Comparison of ENCODE assay signal across 8 mouse cellular contexts in genomic region chr17:47628851-47629676, GRCm38 (mm10). TPM values are rescaled to one million over a fixed set of nuclear protein-coding genes. Genes with fewer than 3 reads are reported as not detected.
DNase-seq lines count a peak whose midpoint lies in the region; ATAC-seq and TF ChIP-seq lines count a peak whose summit lies in the region.

No protein-coding gene starts in this region.

- peak; percentile 32; the same call in 1 of the 2 replicates for TF ChIP-seq POLR2A in testis, adult 2 months (IDR thresholded peaks at IDR 0.05; ENCODE audit: control insufficient read depth, low read depth, low read length)

- peak; percentile 94 for ATAC-seq in forebrain, embryonic 11.5 days (replicated peaks; ENCODE audit: low FRiP score)
- peak; percentile 95 for ATAC-seq in heart, postnatal 0 days (ENCODE audit: insufficient read depth, low read depth)
- ATAC-seq in liver, embryonic 16.5 days (ENCODE audit: low read depth) = peak; percentile 89
- peak; percentile 96 for ATAC-seq in neural tube, embryonic 13.5 days (ENCODE audit: low read depth)

- H3K27ac ChIP-seq in forebrain, embryonic 11.5 days (ENCODE audit: low read depth, low read length) = peak overlapping the region; percentile 94
- H3K27ac ChIP-seq in heart, postnatal 0 days (ENCODE audit: low read depth) = peak overlapping the region; percentile 88
- H3K27ac ChIP-seq in liver, embryonic 16.5 days (ENCODE audit: low read length) = peak overlapping the region; percentile 94
- peak overlapping the region; percentile 95 for H3K27ac ChIP-seq in neural tube, embryonic 13.5 days (replicated peaks)
- peak overlapping the region; percentile 96 for H3K27ac ChIP-seq in testis, adult 2 months (ENCODE audit: control insufficient read depth, insufficient read depth, low read depth, low read length)

- H3K9ac ChIP-seq in forebrain, embryonic 11.5 days (ENCODE audit: low read length) = peak overlapping the region; percentile 81
- peak overlapping the region; percentile 59 for H3K9ac ChIP-seq in heart, postnatal 0 days (replicated peaks; ENCODE audit: low read depth, low read length)
- H3K9ac ChIP-seq in liver, embryonic 16.5 days (ENCODE audit: low read depth, low read length) = peak overlapping the region; percentile 88
- peak overlapping the region; percentile 83 for H3K9ac ChIP-seq in neural tube, embryonic 13.5 days

- no peaks in the 10 kb centered on the region for H3K27me3 ChIP-seq in forebrain, embryonic 11.5 days (ENCODE audit: control insufficient read depth, insufficient read depth, low read length)
- no peaks in the 10 kb centered on the region for H3K27me3 ChIP-seq in heart, postnatal 0 days (ENCODE audit: control insufficient read depth, insufficient read depth, low read length)
- H3K27me3 ChIP-seq in liver, embryonic 16.5 days (ENCODE audit: control insufficient read depth, insufficient read depth, low read depth, low read length) = no peaks in the 10 kb centered on the region
- H3K27me3 ChIP-seq in neural tube, embryonic 13.5 days = no peaks in the 10 kb centered on the region
- no peaks in the 10 kb centered on the region for H3K27me3 ChIP-seq in testis, adult 2 months (ENCODE audit: control insufficient read depth, insufficient read depth, low read length)

- peak overlapping the region; percentile 59 for H3K4me3 ChIP-seq in forebrain, embryonic 11.5 days (ENCODE audit: low read depth, low read length)
- peak overlapping the region; percentile 90 for H3K4me3 ChIP-seq in heart, postnatal 0 days (ENCODE audit: low read depth, low read length)
- peak overlapping the region; percentile 82 for H3K4me3 ChIP-seq in liver, embryonic 16.5 days (ENCODE audit: low read depth, low read length)
- H3K4me3 ChIP-seq in neural tube, embryonic 13.5 days = peak overlapping the region; percentile 60
- peak overlapping the region; percentile 97 for H3K4me3 ChIP-seq in testis, adult 2 months (ENCODE audit: control insufficient read depth, low read depth, low read length)

- peak overlapping the region; percentile 93 for H3K4me2 ChIP-seq in forebrain, embryonic 11.5 days (ENCODE audit: low read depth, low read length, severe bottlenecking)
- H3K4me2 ChIP-seq in heart, postnatal 0 days (ENCODE audit: low read depth, low read length) = peak overlapping the region; percentile 98
- H3K4me2 ChIP-seq in liver, embryonic 16.5 days (ENCODE audit: low read depth, low read length) = peak overlapping the region; percentile 100
- H3K4me2 ChIP-seq in neural tube, embryonic 13.5 days = peak overlapping the region; percentile 77

- H3K4me1 ChIP-seq in forebrain, embryonic 11.5 days (replicated peaks; ENCODE audit: control insufficient read depth, insufficient read depth, low read length) = peaks cover 4% of the 10 kb centered on the region; the same call in 1 of the 2 replicates
- peaks cover 3% of the 10 kb centered on the region; the same call in 1 of the 2 replicates for H3K4me1 ChIP-seq in heart, postnatal 0 days (ENCODE audit: control insufficient read depth, insufficient read depth)
- peaks cover 29% of the 10 kb centered on the region for H3K4me1 ChIP-seq in liver, embryonic 16.5 days (ENCODE audit: control insufficient read depth, low read depth, low read length)
- H3K4me1 ChIP-seq in neural tube, embryonic 13.5 days (replicated peaks) = peaks cover 44% of the 10 kb centered on the region
- peaks cover 8% of the 10 kb centered on the region for H3K4me1 ChIP-seq in testis, adult 2 months (ENCODE audit: control insufficient read depth, insufficient read depth, low read length)

- under 1% methylated on average over 62 of the region's 63 CpGs for WGBS in forebrain, embryonic 11.5 days
- under 1% methylated on average over 62 of the region's 63 CpGs for WGBS in heart, postnatal 0 days
- under 1% methylated on average over 63 of the region's 63 CpGs for WGBS in liver, embryonic 16.5 days (ENCODE audit: insufficient replicate concordance)
- under 1% methylated on average over 63 of the region's 63 CpGs for WGBS in neural tube, embryonic 13.5 days

- DNase-seq in CD8-positive naive resting alpha-beta T cell, adult 2 months (ENCODE audit: low read depth in 2 of 2, low spot score in 2 of 2) = peak; percentile 88 to 93
- peak; percentile 89 for DNase-seq in c-Kit-positive CD71-negative TER-119-negative erythroid progenitor cells, embryonic 14.5 days (ENCODE audit: low read depth)
- DNase-seq in forebrain, embryonic 11.5 days (ENCODE audit: low spot score) = peak; percentile 98
- DNase-seq in heart, postnatal 0 days (ENCODE audit: low spot score) = peak; percentile 95
- peak; percentile 97 to 98 for DNase-seq in kidney, postnatal 4 days

- no peak for TF ChIP-seq EP300 in heart, postnatal 0 days (IDR thresholded peaks at IDR 0.05; ENCODE audit: low read depth)

- no peaks in the 10 kb centered on the region; the same call in 1 of the 2 replicates for H3K36me3 ChIP-seq in forebrain, embryonic 11.5 days (ENCODE audit: control insufficient read depth, insufficient read depth, low read length)
- H3K36me3 ChIP-seq in heart, postnatal 0 days (replicated peaks; ENCODE audit: control insufficient read depth, insufficient read depth, low read length) = peaks cover 18% of the 10 kb centered on the region
- H3K36me3 ChIP-seq in liver, embryonic 16.5 days (ENCODE audit: control insufficient read depth, insufficient read depth) = peaks cover 16% of the 10 kb centered on the region
- H3K36me3 ChIP-seq in neural tube, embryonic 13.5 days = peaks cover 14% of the 10 kb centered on the region
- H3K36me3 ChIP-seq in testis, adult 2 months (ENCODE audit: control insufficient read depth, insufficient read depth, low read length) = no peaks in the 10 kb centered on the region

- no peaks in the 10 kb centered on the region for H3K9me3 ChIP-seq in forebrain, embryonic 11.5 days (ENCODE audit: control insufficient read depth, low read length)
- H3K9me3 ChIP-seq in heart, postnatal 0 days (replicated peaks; ENCODE audit: control insufficient read depth, low read length) = no peaks in the 10 kb centered on the region
- H3K9me3 ChIP-seq in liver, embryonic 16.5 days (replicated peaks; ENCODE audit: control insufficient read depth, low read length) = no peaks in the 10 kb centered on the region
- H3K9me3 ChIP-seq in neural tube, embryonic 13.5 days = no peaks in the 10 kb centered on the region

- TF ChIP-seq CTCF in heart, postnatal 0 days (IDR thresholded peaks at IDR 0.05; ENCODE audit: low read depth) = no peak
- no peak for TF ChIP-seq CTCF in testis, adult 2 months (IDR thresholded peaks at IDR 0.05; ENCODE audit: control insufficient read depth, insufficient read depth, insufficient replicate concordance, low read depth, low read length)

RNA-seq across cellular contexts. Expression of gene Usp49, which starts 1.4 kb away (rescaled TPM):
- 7.2 and 8.1 TPM in 2 replicates for polyA plus RNA-seq in forebrain, embryonic 11.5 days (2014; fragmentation: Nextera tagmentation; extraction: Ambion mirVana)
- 3.5 and 10.8 TPM in 2 replicates for total RNA-seq in heart, postnatal 0 days (2014; rRNA removed; ENCODE audit: low replicate concordance)
- polyA plus RNA-seq in heart, postnatal 0 days (2015; fragmentation: Nextera tagmentation; extraction: Ambion mirVana) = 1.4 TPM in 2 replicates
- polyA plus RNA-seq in liver, embryonic 16.5 days (2015; fragmentation: Nextera tagmentation; extraction: Ambion mirVana) = 2.9 and 3.6 TPM in 2 replicates
- polyA plus RNA-seq in neural tube, embryonic 13.5 days (2015; fragmentation: Nextera tagmentation; extraction: Ambion mirVana) = 8.2 and 10.6 TPM in 2 replicates
- 67.0 and 80.5 TPM in 2 replicates for polyA plus RNA-seq in testis, adult 2 months (2012; rRNA removed)

RNA-seq across cellular contexts. Expression of gene Gm20517, which starts 17.7 kb away (rescaled TPM):
- 2.4 and 3.6 TPM in 2 replicates for polyA plus RNA-seq in forebrain, embryonic 11.5 days (2014; fragmentation: Nextera tagmentation; extraction: Ambion mirVana)
- total RNA-seq in heart, postnatal 0 days (2014; rRNA removed; ENCODE audit: low replicate concordance) = 2.3 TPM in 1 of 2 replicates, not detected in the other
- 1.4 and 1.7 TPM in 2 replicates for polyA plus RNA-seq in heart, postnatal 0 days (2015; fragmentation: Nextera tagmentation; extraction: Ambion mirVana)
- polyA plus RNA-seq in liver, embryonic 16.5 days (2015; fragmentation: Nextera tagmentation; extraction: Ambion mirVana) = 0.97 and 1.1 TPM in 2 replicates
- 2.4 and 3.0 TPM in 2 replicates for polyA plus RNA-seq in neural tube, embryonic 13.5 days (2015; fragmentation: Nextera tagmentation; extraction: Ambion mirVana)
- polyA plus RNA-seq in testis, adult 2 months (2012; rRNA removed) = 20.6 and 25.0 TPM in 2 replicates

RNA-seq across cellular contexts. Expression of gene Med20, which starts 17.7 kb away (rescaled TPM):
- polyA plus RNA-seq in forebrain, embryonic 11.5 days (2014; fragmentation: Nextera tagmentation; extraction: Ambion mirVana) = 44.5 and 45.5 TPM in 2 replicates
- total RNA-seq in heart, postnatal 0 days (2014; rRNA removed; ENCODE audit: low replicate concordance) = 26.5 and 30.1 TPM in 2 replicates
- polyA plus RNA-seq in heart, postnatal 0 days (2015; fragmentation: Nextera tagmentation; extraction: Ambion mirVana) = 21.8 and 26.3 TPM in 2 replicates
- 22.3 and 22.4 TPM in 2 replicates for polyA plus RNA-seq in liver, embryonic 16.5 days (2015; fragmentation: Nextera tagmentation; extraction: Ambion mirVana)
- 38.9 and 39.7 TPM in 2 replicates for polyA plus RNA-seq in neural tube, embryonic 13.5 days (2015; fragmentation: Nextera tagmentation; extraction: Ambion mirVana)
- polyA plus RNA-seq in testis, adult 2 months (2012; rRNA removed) = 13.4 and 17.0 TPM in 2 replicates

RNA-seq across cellular contexts. Expression of gene Bysl, which starts 17.8 kb away (rescaled TPM):
- polyA plus RNA-seq in forebrain, embryonic 11.5 days (2014; fragmentation: Nextera tagmentation; extraction: Ambion mirVana) = 34.6 and 37.3 TPM in 2 replicates
- total RNA-seq in heart, postnatal 0 days (2014; rRNA removed; ENCODE audit: low replicate concordance) = 14.3 and 17.4 TPM in 2 replicates
- 15.8 and 19.9 TPM in 2 replicates for polyA plus RNA-seq in heart, postnatal 0 days (2015; fragmentation: Nextera tagmentation; extraction: Ambion mirVana)
- 12.5 and 12.7 TPM in 2 replicates for polyA plus RNA-seq in liver, embryonic 16.5 days (2015; fragmentation: Nextera tagmentation; extraction: Ambion mirVana)
- 32.9 and 33.2 TPM in 2 replicates for polyA plus RNA-seq in neural tube, embryonic 13.5 days (2015; fragmentation: Nextera tagmentation; extraction: Ambion mirVana)
- polyA plus RNA-seq in testis, adult 2 months (2012; rRNA removed) = 16.3 and 17.6 TPM in 2 replicates

RNA-seq across cellular contexts. Expression of gene Tomm6, which starts 59.1 kb away (rescaled TPM):
- polyA plus RNA-seq in forebrain, embryonic 11.5 days (2014; fragmentation: Nextera tagmentation; extraction: Ambion mirVana) = 326 and 354 TPM in 2 replicates
- 141 and 171 TPM in 2 replicates for total RNA-seq in heart, postnatal 0 days (2014; rRNA removed; ENCODE audit: low replicate concordance)
- 334 and 345 TPM in 2 replicates for polyA plus RNA-seq in heart, postnatal 0 days (2015; fragmentation: Nextera tagmentation; extraction: Ambion mirVana)
- polyA plus RNA-seq in liver, embryonic 16.5 days (2015; fragmentation: Nextera tagmentation; extraction: Ambion mirVana) = 213 and 224 TPM in 2 replicates
- 310 and 314 TPM in 2 replicates for polyA plus RNA-seq in neural tube, embryonic 13.5 days (2015; fragmentation: Nextera tagmentation; extraction: Ambion mirVana)
- 93.7 and 96.8 TPM in 2 replicates for polyA plus RNA-seq in testis, adult 2 months (2012; rRNA removed)

Comparison
In these comparisons a context has a peak if more than half of its experiments do, and no peak if none do; other contexts are left out.
1. Peak in every context shown above with its lines: DNase-seq, ATAC-seq, H3K4me3 ChIP-seq and H3K27ac ChIP-seq.